Mouse (Mus musculus): ENCODE data around the gene Vmn1r88. TPM values are rescaled to one million over a fixed set of nuclear protein-coding genes. Genes with fewer than 3 reads are reported as not detected.
A peak's percentile ranks its signal among the peaks of the same experiment; 100 is the strongest.
"Not testable (repeated sequence)": the region's sequence is repeated elsewhere in the genome, so short reads cannot be mapped to it uniquely, and the experiment has no call there.

The Vmn1r88 gene
- polyA plus RNA-seq (2015; fragmentation: Nextera tagmentation; extraction: Ambion mirVana) = not detected in 2 replicates

DNA sequence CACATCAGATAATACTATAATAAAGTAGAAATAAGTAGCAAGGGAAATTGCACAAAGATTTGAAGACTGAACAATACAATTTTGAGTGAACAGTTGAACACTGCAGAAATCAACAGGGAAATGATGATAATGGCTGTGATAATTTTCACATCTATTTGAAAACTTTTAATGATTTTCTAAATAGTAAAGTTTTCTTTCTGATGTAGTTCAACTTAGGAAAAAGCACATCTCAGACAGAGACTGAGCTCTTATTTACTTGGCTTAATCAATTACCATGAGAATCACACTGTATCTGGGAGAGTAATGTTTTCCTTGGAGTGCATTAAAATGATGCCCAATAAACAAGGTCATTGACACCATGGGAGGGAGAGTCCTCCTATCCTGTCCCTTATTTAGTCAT is at the start of gene Vmn1r88:
Gene Vmn1r88, plus strand, starts transcription at position 301 of the 400 bp plus-strand sequence.
- no peak within 1 kb of the TSS for H3K4me2 ChIP-seq
- H3K4me3 ChIP-seq = no peak within 1 kb of the TSS
- H3K4me1 ChIP-seq (replicated peaks) = no peaks in the 10 kb centered on the region
- no peaks in the 10 kb centered on the region for H3K36me3 ChIP-seq
- no peak within 1 kb of the TSS for H3K9ac ChIP-seq
- H3K27ac ChIP-seq = no peak within 1 kb of the TSS
- H3K9me3 ChIP-seq (replicated peaks) = no peaks in the 10 kb centered on the region
- H3K27me3 ChIP-seq = no peaks in the 10 kb centered on the region
- no peak for ATAC-seq (replicated peaks; ENCODE audit: insufficient number of reproducible peaks, insufficient read depth, low FRiP score, low read depth)

DNA sequence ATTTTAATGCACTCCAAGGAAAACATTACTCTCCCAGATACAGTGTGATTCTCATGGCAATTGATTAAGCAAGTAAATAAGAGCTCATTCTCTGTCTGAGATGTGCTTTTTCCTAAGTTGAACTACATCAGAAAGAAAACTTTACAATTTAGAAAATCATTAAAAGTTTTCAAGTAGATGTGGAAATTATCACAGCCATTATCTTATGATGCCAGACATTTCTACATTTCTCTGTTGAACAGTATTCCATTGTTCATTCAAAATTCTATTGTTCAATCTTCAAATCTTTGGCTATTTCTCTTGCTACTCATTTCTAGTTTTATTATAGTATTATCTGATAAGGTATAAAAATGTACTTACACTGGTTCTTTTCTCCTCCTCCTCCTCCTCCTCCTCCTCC is 39.6 kb upstream of the Vmn1r88 start, which contains the start of gene Vmn1r86:
Gene Vmn1r86, minus strand, starts transcription at position 101 of the 400 bp plus-strand sequence.
- Histone ChIP-seq H3K27ac (no peak within 1 kb of the TSS), H3K9me3 (replicated peaks) (no peaks in the 10 kb centered on the region), H3K9ac (no peak within 1 kb of the TSS), H3K4me2 (no peak within 1 kb of the TSS), H3K36me3 (no peaks in the 10 kb centered on the region), H3K4me3 (no peak within 1 kb of the TSS), H3K27me3 (no peaks in the 10 kb centered on the region), H3K4me1 (replicated peaks) (no peaks in the 10 kb centered on the region)
- ATAC-seq (replicated peaks; ENCODE audit: insufficient number of reproducible peaks, insufficient read depth, low FRiP score, low read depth) = no peak

DNA sequence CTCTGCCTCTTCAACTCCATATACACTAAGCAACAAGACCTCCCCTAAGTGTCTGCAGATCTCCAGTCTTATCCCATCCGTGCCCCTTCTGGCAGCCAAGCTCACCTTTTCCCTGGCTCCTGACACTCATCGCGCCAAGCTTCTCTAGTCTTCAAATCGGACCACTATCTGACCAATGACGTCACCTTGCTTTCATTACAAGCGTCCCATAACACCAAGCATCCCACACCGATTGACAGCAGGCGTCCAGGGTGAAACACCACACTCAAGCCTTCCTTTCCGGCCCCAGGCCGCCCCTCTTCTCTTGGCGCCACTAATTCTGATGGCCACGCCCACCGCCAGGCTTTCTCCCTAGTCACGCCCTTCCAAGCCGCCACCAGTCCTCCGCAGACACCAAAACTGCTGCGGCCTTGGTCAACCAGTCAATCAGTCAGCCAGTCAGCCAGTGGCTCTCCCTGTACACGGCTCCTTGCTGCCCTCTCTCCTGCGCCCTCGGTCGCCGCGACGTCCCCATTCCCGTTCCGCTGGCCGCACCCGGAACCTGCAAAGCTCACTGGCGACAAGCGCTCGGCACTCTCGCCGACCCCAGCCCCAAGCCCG is 35.7 kb upstream of the Vmn1r88 start:
- H3K9ac ChIP-seq; H3K4me1 ChIP-seq (replicated peaks); H3K27ac ChIP-seq; H3K9me3 ChIP-seq (replicated peaks); H3K27me3 ChIP-seq; H3K36me3 ChIP-seq: not testable (repeated sequence)
- Histone ChIP-seq H3K4me3 (peak overlapping the region; percentile 31), H3K4me2 (peak overlapping the region; percentile 55)
- ATAC-seq (replicated peaks; ENCODE audit: insufficient number of reproducible peaks, insufficient read depth, low FRiP score, low read depth) = peak; percentile 47
- under 1% methylated on average over 23 of the region's 34 CpGs for WGBS

DNA sequence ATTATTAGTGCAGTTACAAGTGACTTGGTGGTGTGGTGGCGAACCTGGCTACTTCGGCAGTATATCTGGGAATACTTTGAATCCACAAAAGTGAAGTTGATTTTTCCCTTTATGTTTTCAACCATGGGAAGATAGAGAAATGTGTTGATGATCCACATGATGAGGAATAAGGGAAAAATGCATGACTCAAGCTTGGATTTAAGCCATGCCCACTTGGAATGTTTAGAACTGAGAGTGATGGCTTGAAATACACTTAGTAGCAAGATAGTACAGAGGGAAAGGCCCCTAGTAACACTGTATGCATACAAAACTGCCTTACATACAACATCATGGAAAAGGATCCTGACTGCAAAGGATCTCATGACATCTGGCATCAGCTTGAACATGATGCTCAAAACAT is 27.5 kb upstream of the Vmn1r88 start:
- no peaks in the 10 kb centered on the region for H3K4me1 ChIP-seq (replicated peaks)
- H3K27ac ChIP-seq = no peak overlapping the region
- no peaks in the 10 kb centered on the region for H3K9me3 ChIP-seq (replicated peaks)
- ATAC-seq (replicated peaks; ENCODE audit: insufficient number of reproducible peaks, insufficient read depth, low FRiP score, low read depth) = no peak
- no peaks in the 10 kb centered on the region for H3K36me3 ChIP-seq
- H3K9ac ChIP-seq = no peak overlapping the region
- H3K4me2 ChIP-seq = no peak overlapping the region
- 76% methylated on average over 2 of the region's 2 CpGs for WGBS
- no peaks in the 10 kb centered on the region for H3K27me3 ChIP-seq
- no peak overlapping the region for H3K4me3 ChIP-seq

DNA sequence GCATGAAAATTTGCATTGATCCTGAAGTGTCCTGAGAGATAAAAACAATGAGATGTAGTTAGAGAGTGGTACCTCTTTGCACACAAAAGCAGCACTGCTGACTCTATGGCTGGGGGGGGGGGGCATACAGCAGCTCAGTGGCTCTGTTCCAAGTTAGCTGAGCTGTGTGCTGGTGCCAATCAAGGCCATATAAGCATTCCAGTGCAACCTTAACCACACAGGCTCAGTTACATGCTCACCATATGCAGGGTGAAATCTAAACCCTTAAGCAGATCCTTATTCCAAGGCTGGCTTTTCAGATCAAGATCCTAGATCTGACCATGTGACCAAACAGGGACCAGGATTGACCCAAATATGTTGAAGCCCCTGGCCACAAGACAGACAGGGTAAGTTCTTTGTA is 22.0 kb upstream of the Vmn1r88 start:
- Histone ChIP-seq H3K27ac (no peak overlapping the region), H3K9me3 (replicated peaks) (no peaks in the 10 kb centered on the region), H3K4me2 (no peak overlapping the region), H3K4me1 (replicated peaks) (no peaks in the 10 kb centered on the region), H3K4me3 (no peak overlapping the region), H3K27me3 (no peaks in the 10 kb centered on the region), H3K36me3 (no peaks in the 10 kb centered on the region), H3K9ac (no peak overlapping the region)
- no peak for ATAC-seq (replicated peaks; ENCODE audit: insufficient number of reproducible peaks, insufficient read depth, low FRiP score, low read depth)

DNA sequence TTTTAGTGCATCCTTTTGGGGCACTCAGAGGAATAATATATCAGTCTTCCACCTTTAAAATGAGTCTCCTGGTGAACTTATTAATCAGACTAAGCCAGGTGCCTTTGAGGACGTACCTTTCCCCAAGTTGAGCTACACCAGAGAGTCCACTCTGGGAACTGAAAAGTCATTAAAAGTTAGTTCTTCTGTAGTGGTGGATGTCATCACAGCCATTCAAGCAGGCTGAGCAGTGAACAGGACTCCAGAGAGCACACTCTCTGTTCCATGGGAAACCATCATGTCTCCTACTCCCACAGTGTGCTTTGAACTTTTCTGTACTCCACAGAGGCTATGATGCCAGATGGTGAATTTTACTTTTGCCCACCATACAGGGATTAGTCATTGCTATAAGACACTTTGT is 19.3 kb upstream of the Vmn1r88 start, which contains the start of gene Vmn1r87:
Gene Vmn1r87, minus strand, starts transcription at position 101 of the 400 bp plus-strand sequence.
- 79% methylated on average over 1 of the region's 1 CpGs for WGBS
- Histone ChIP-seq H3K27ac (no peak within 1 kb of the TSS), H3K9ac (no peak within 1 kb of the TSS), H3K4me2 (no peak within 1 kb of the TSS), H3K36me3 (no peaks in the 10 kb centered on the region), H3K4me3 (no peak within 1 kb of the TSS), H3K27me3 (no peaks in the 10 kb centered on the region), H3K4me1 (replicated peaks) (no peaks in the 10 kb centered on the region), H3K9me3 (replicated peaks) (no peaks in the 10 kb centered on the region)
- ATAC-seq (replicated peaks; ENCODE audit: insufficient number of reproducible peaks, insufficient read depth, low FRiP score, low read depth) = no peak

DNA sequence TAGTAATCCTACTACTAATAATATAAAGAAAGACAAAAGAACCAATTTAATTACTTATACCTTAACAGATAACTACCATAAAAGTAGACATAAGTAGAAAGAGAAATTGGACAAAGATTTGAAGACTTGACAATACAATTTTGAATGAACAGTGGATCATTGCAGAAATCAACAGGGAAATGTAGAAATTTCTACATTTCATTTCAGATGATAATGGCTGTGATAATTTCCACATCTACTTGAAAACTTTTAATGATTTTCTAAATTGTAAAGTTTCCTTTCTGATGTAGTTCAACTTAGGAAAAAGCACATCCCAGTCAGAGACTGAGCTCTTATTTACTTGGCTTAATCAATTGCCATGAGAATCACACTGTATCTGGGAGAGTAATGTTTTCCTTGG is 53.4 kb downstream of the Vmn1r88 start, which contains the start of gene Vmn1r89:
Gene Vmn1r89, plus strand, starts transcription at position 301 of the 400 bp plus-strand sequence.
- no peak within 1 kb of the TSS for H3K4me3 ChIP-seq
- no peaks in the 10 kb centered on the region for H3K4me1 ChIP-seq (replicated peaks)
- H3K27me3 ChIP-seq = no peaks in the 10 kb centered on the region
- H3K4me2 ChIP-seq = no peak within 1 kb of the TSS
- H3K9me3 ChIP-seq (replicated peaks) = no peaks in the 10 kb centered on the region
- no peaks in the 10 kb centered on the region for H3K36me3 ChIP-seq
- H3K9ac ChIP-seq = no peak within 1 kb of the TSS
- no peak within 1 kb of the TSS for H3K27ac ChIP-seq
- ATAC-seq (replicated peaks; ENCODE audit: insufficient number of reproducible peaks, insufficient read depth, low FRiP score, low read depth) = no peak

Other genes with a start within 250 kb of the Vmn1r88 start
- 453 and 535 TPM in 2 replicates for gene Rps5, start 237.3 kb upstream of the Vmn1r88 start, polyA plus RNA-seq (2015; fragmentation: Nextera tagmentation; extraction: Ambion mirVana)
- 0.47 and 0.49 TPM in 2 replicates for gene Rnf225, start 232.2 kb upstream of the Vmn1r88 start, polyA plus RNA-seq (2015; fragmentation: Nextera tagmentation; extraction: Ambion mirVana)
- 5.2 and 7.5 TPM in 2 replicates for gene Zfp324, start 193.7 kb upstream of the Vmn1r88 start, polyA plus RNA-seq (2015; fragmentation: Nextera tagmentation; extraction: Ambion mirVana)
- gene Zfp446, start 181.7 kb upstream of the Vmn1r88 start, polyA plus RNA-seq (2015; fragmentation: Nextera tagmentation; extraction: Ambion mirVana) = 5.0 and 6.4 TPM in 2 replicates
- 0.14 TPM in 1 of 2 replicates, not detected in the other for gene Slc27a5, start 161.4 kb upstream of the Vmn1r88 start, polyA plus RNA-seq (2015; fragmentation: Nextera tagmentation; extraction: Ambion mirVana)
- gene Trim28, start 160.5 kb upstream of the Vmn1r88 start, polyA plus RNA-seq (2015; fragmentation: Nextera tagmentation; extraction: Ambion mirVana) = 116 and 173 TPM in 2 replicates
- 12.2 and 18.0 TPM in 2 replicates for gene Zbtb45, start 149.5 kb upstream of the Vmn1r88 start, polyA plus RNA-seq (2015; fragmentation: Nextera tagmentation; extraction: Ambion mirVana)
- gene Chmp2a, start 124.8 kb upstream of the Vmn1r88 start, polyA plus RNA-seq (2015; fragmentation: Nextera tagmentation; extraction: Ambion mirVana) = 129 and 133 TPM in 2 replicates
- 107 and 130 TPM in 2 replicates for gene Ube2m, start 121.3 kb upstream of the Vmn1r88 start, polyA plus RNA-seq (2015; fragmentation: Nextera tagmentation; extraction: Ambion mirVana)
- gene Mzf1, start 104.8 kb upstream of the Vmn1r88 start, polyA plus RNA-seq (2015; fragmentation: Nextera tagmentation; extraction: Ambion mirVana) = 1.5 and 2.1 TPM in 2 replicates
- gene Vmn1r85, start 64.4 kb upstream of the Vmn1r88 start, polyA plus RNA-seq (2015; fragmentation: Nextera tagmentation; extraction: Ambion mirVana) = not detected in 2 replicates
- not detected in 2 replicates for gene Vmn1r86, start 39.7 kb upstream of the Vmn1r88 start, polyA plus RNA-seq (2015; fragmentation: Nextera tagmentation; extraction: Ambion mirVana)
- gene Vmn1r87, start 19.4 kb upstream of the Vmn1r88 start, polyA plus RNA-seq (2015; fragmentation: Nextera tagmentation; extraction: Ambion mirVana) = not detected in 2 replicates
- not detected in 2 replicates for gene Vmn1r89, start 53.5 kb downstream of the Vmn1r88 start, polyA plus RNA-seq (2015; fragmentation: Nextera tagmentation; extraction: Ambion mirVana)
- 47.8 and 57.2 TPM in 2 replicates for gene Lig1, start 117.7 kb downstream of the Vmn1r88 start, polyA plus RNA-seq (2015; fragmentation: Nextera tagmentation; extraction: Ambion mirVana)
- gene Zswim9, start 119.2 kb downstream of the Vmn1r88 start, polyA plus RNA-seq (2015; fragmentation: Nextera tagmentation; extraction: Ambion mirVana) = 6.1 and 6.4 TPM in 2 replicates
- gene Pla2g4c, start 165.1 kb downstream of the Vmn1r88 start, polyA plus RNA-seq (2015; fragmentation: Nextera tagmentation; extraction: Ambion mirVana) = 0.30 and 0.39 TPM in 2 replicates
- not detected in 2 replicates for gene Cabp5, start 238.6 kb downstream of the Vmn1r88 start, polyA plus RNA-seq (2015; fragmentation: Nextera tagmentation; extraction: Ambion mirVana)